10 mouse cellular contexts compared by ENCODE assay signal in genomic region chr11:18897921-18898646, GRCm38 (mm10).
DNase-seq lines count a peak whose midpoint lies in the region; ATAC-seq and TF ChIP-seq lines count a peak whose summit lies in the region.
"Had no signal": no experiment of that assay in that cellular context is flagged by ENCODE, and none has a peak within 500 bp of the region (broad histone marks: within the 10 kb centered on the region; RNA-seq: fewer than 3 reads in every experiment).

No protein-coding gene starts in this region.

- 12% methylated on average over 7 of the region's 7 CpGs for WGBS in intestine, embryonic 14.5 days
- WGBS in intestine, postnatal 0 days = 3% methylated on average over 7 of the region's 7 CpGs

- no peaks in the 10 kb centered on the region for H3K27me3 ChIP-seq in intestine, embryonic 14.5 days (replicated peaks; ENCODE audit: control insufficient read depth, insufficient read depth, low read length)
- no peaks in the 10 kb centered on the region for H3K27me3 ChIP-seq in intestine, postnatal 0 days (replicated peaks; ENCODE audit: control insufficient read depth, insufficient read depth, low read length)
- H3K27me3 ChIP-seq: midbrain, embryonic 12.5 days had no signal

- peak overlapping the region; percentile 27; the same call in 1 of the 2 replicates for H3K27ac ChIP-seq in intestine, embryonic 14.5 days (ENCODE audit: low read depth)
- H3K27ac ChIP-seq in intestine, postnatal 0 days (ENCODE audit: low read depth, low read length) = no peak overlapping the region
- H3K27ac ChIP-seq: midbrain, embryonic 12.5 days had no signal

- no peak for TF ChIP-seq CTCF in intestine, postnatal 0 days (IDR thresholded peaks at IDR 0.05; ENCODE audit: low read depth)

- peaks cover 29% of the 10 kb centered on the region for H3K4me1 ChIP-seq in intestine, embryonic 14.5 days (replicated peaks; ENCODE audit: control insufficient read depth, insufficient read depth, low read length)
- H3K4me1 ChIP-seq in intestine, postnatal 0 days (replicated peaks; ENCODE audit: control insufficient read depth, insufficient read depth, low read length) = no peaks in the 10 kb centered on the region

- H3K9ac ChIP-seq in intestine, embryonic 14.5 days (ENCODE audit: low read length) = no peak overlapping the region
- no peak overlapping the region for H3K9ac ChIP-seq in intestine, postnatal 0 days (ENCODE audit: low read depth, low read length)
- H3K9ac ChIP-seq: midbrain, embryonic 12.5 days had no signal

- peaks cover 21% of the 10 kb centered on the region; the same call in 1 of the 2 replicates for H3K36me3 ChIP-seq in intestine, embryonic 14.5 days (ENCODE audit: control insufficient read depth, insufficient read depth, low read length)
- H3K36me3 ChIP-seq in intestine, postnatal 0 days (ENCODE audit: control insufficient read depth, insufficient read depth) = no peaks in the 10 kb centered on the region
- H3K36me3 ChIP-seq: midbrain, embryonic 12.5 days had no signal

- H3K4me2 ChIP-seq in intestine, embryonic 14.5 days (ENCODE audit: low read length) = peak overlapping the region; percentile 6; the same call in 1 of the 2 replicates
- H3K4me2 ChIP-seq in intestine, postnatal 0 days (replicated peaks; ENCODE audit: low read depth) = no peak overlapping the region
- H3K4me2 ChIP-seq: midbrain, embryonic 12.5 days had no signal

- peak; percentile 57 for DNase-seq in adrenal gland, postnatal 10 days
- DNase-seq in adrenal gland, adult 18-20 months (ENCODE audit: low spot score in 2 of 2) = no peak
- peak; percentile 83 for DNase-seq in intestine, embryonic 14.5 days (ENCODE audit: low spot score)
- DNase-seq in urinary bladder, postnatal 14 days (ENCODE audit: low spot score) = peak; percentile 77
- DNase-seq in urinary bladder, adult 2 months (ENCODE audit: low spot score) = no peak
- peak; percentile 58 for DNase-seq in yolk sac, embryonic 10.5 days (ENCODE audit: low spot score)
- DNase-seq in spleen, postnatal 36 days (ENCODE audit: low spot score in 2 of 2) = no peak
- DNase-seq: right cerebral cortex, adult 18-20 months had no signal

- H3K4me3 ChIP-seq in intestine, embryonic 14.5 days (ENCODE audit: low read depth, low read length) = no peak overlapping the region
- no peak overlapping the region for H3K4me3 ChIP-seq in intestine, postnatal 0 days (ENCODE audit: low read depth, low read length)
- H3K4me3 ChIP-seq: midbrain, embryonic 12.5 days had no signal

- ATAC-seq in intestine, embryonic 14.5 days (replicated peaks; ENCODE audit: low FRiP score, low TSS enrichment, low read depth) = no peak
- no peak for ATAC-seq in intestine, postnatal 0 days

- no peaks in the 10 kb centered on the region for H3K9me3 ChIP-seq in intestine, embryonic 14.5 days (ENCODE audit: control insufficient read depth, low read length)
- H3K9me3 ChIP-seq in intestine, postnatal 0 days (ENCODE audit: control insufficient read depth) = no peaks in the 10 kb centered on the region
- H3K9me3 ChIP-seq: midbrain, embryonic 12.5 days had no signal

Comparison
In these comparisons a context has a peak if more than half of its experiments do, and no peak if none do; other contexts are left out.
1. DNase-seq: peak in adrenal gland, postnatal 10 days (single experiment), intestine, embryonic 14.5 days (single experiment), urinary bladder, postnatal 14 days (single experiment) and yolk sac, embryonic 10.5 days (single experiment); none in adrenal gland, adult 18-20 months (0 of 2), urinary bladder, adult 2 months (single experiment) and spleen, postnatal 36 days (0 of 2).